Mouse (Mus musculus) c-Kit-positive CD71-negative TER-119-negative erythroid progenitor cells, embryonic 14.5 days (primary cell): ENCODE measurements around the gene Olfr1467.

Experiments
- DNase-seq: peaks from one replicate; pipeline ENCODE4 v3.0.0-alpha.2; 2013; ENCODE audit warnings: low read depth

The Olfr1467 gene

GRCm38 (mm10) chr19:13361936-13362335 lies at the start of gene Olfr1467:
Olfr1467 (plus strand) TSS chr19:13362236.
- no peak for DNase-seq

GRCm38 (mm10) chr19:13315441-13315840 lies 46.6 kb upstream of the Olfr1467 start, which contains the start of gene Olfr1465:
Olfr1465 (minus strand) TSS chr19:13315541.
- no peak for DNase-seq

- no peak for DNase-seq
Observed at GRCm38 (mm10) chr19:13338562-13338961, 23.5 kb upstream of the Olfr1467 start, which contains the start of gene Olfr1466. Olfr1466 (plus strand) TSS chr19:13338862.

- DNase-seq: no peak
Observed at GRCm38 (mm10) chr19:13407549-13407948, 45.5 kb downstream of the Olfr1467 start, which contains the start of gene Olfr1469. Olfr1469 (plus strand) TSS chr19:13407849.
